Mouse (Mus musculus) layer of hippocampus, adult 2 months (tissue): ENCODE measurements around the gene Armcx5. TPM values are rescaled to one million over a fixed set of nuclear protein-coding genes. Genes with fewer than 3 reads are reported as not detected.
"Not testable (repeated sequence)": the region's sequence is repeated elsewhere in the genome, so short reads cannot be mapped to it uniquely, and the experiment has no call there.

Experiments
- DNase-seq, 2 experiments: peaks; one replicate each; pipeline ENCODE4 v3.0.0; 2022; ENCODE audit warnings: low spot score in 2 of 2
- H3K27ac ChIP-seq: fragments of 200-600 bp; 2 replicates; pipeline ENCODE4 v1.8.1; 2022
- H3K4me3 ChIP-seq: fragments of 200-600 bp; 2 replicates; pipeline ENCODE4 v1.8.1; 2022; ENCODE audit warnings: mild to moderate bottlenecking
- CTCF ChIP-seq: fragments of 200-600 bp; conservative IDR thresholded peaks from 2 replicates; pipeline ENCODE4 v1.8.1; 2022; ENCODE audit warnings: antibody characterized with exemption, mild to moderate bottlenecking, moderate library complexity
- long read RNA-seq, 2 experiments: library from polyadenylated mRNA; stranded (forward); transcript quantifications; one replicate each; pipeline ENCODE4 v2.0.0; 2021; ENCODE audit warnings: borderline mapping rate in 2 of 2
- total RNA-seq, 2 experiments: library from RNA; stranded (reverse); gene quantifications; 2 replicates each; pipeline ENCODE4 v1.2.3; 2021

The Armcx5 gene
- 10 to 100 TPM; 27.0 to 30.7 TPM for total RNA-seq
- long read RNA-seq, experiment 1, partial matches to known transcripts, result 0 of 5 reads
- long read RNA-seq, experiment 1, other reads (novel, unspliced or antisense), result 3 of 5 reads
- long read RNA-seq, experiment 2, partial matches to known transcripts, result 0 of 40 reads
- long read RNA-seq, experiment 2, other reads (novel, unspliced or antisense), result 35 of 40 reads

GRCm38 (mm10) chrX:135742304-135743055 is at the start of gene Armcx5, which contains the start of gene Gprasp1:
TSS of gene Armcx5 (plus strand) at chrX:135742733.
TSS of gene Gprasp1 (plus strand) at chrX:135742733.
- peak within 1 kb of the TSS; percentile 95 for H3K27ac ChIP-seq
- no peak for TF ChIP-seq CTCF
- DNase-seq, result peak; percentile 89
- H3K4me3 ChIP-seq, result peak within 1 kb of the TSS; percentile 79

- Histone ChIP-seq H3K4me3 (no peak within 1 kb of the TSS), H3K27ac (no peak within 1 kb of the TSS)
- no peak for DNase-seq
- no peak for TF ChIP-seq CTCF
These were observed 48.9 kb upstream of the Armcx5 start, which contains the start of gene Tcp11x2 for GRCm38 (mm10) chrX:135693633-135694032. TSS of gene Tcp11x2 (minus strand) at chrX:135693790.

- no peak for DNase-seq
- H3K27ac ChIP-seq, result no peak overlapping the region
- TF ChIP-seq CTCF, result no peak
- no peak overlapping the region for H3K4me3 ChIP-seq
These were observed 39.4 kb upstream of the Armcx5 start for GRCm38 (mm10) chrX:135703111-135703510.

- TF ChIP-seq CTCF, result peak; percentile 71
- DNase-seq, result no peak
These were observed 38.2 kb upstream of the Armcx5 start for GRCm38 (mm10) chrX:135704349-135704748.

GRCm38 (mm10) chrX:135712845-135713244 is 29.7 kb upstream of the Armcx5 start:
- Histone ChIP-seq H3K27ac (no peak overlapping the region), H3K4me3 (no peak overlapping the region)
- TF ChIP-seq CTCF, result no peak
- no peak for DNase-seq

More at GRCm38 (mm10) chrX:135704349-135704748, 38.2 kb upstream of the Armcx5 start:
- H3K27ac ChIP-seq, result peak overlapping the region; percentile 61
- no peak overlapping the region for H3K4me3 ChIP-seq

- DNase-seq, result no peak
- no peak for TF ChIP-seq CTCF
- H3K4me3 ChIP-seq, result no peak within 1 kb of the TSS
- H3K27ac ChIP-seq, result no peak within 1 kb of the TSS
These were observed 17.4 kb upstream of the Armcx5 start, which contains the start of gene Tmsb15a for GRCm38 (mm10) chrX:135725161-135725560. TSS of gene Tmsb15a (minus strand) at chrX:135725261.

GRCm38 (mm10) chrX:135738730-135739520 is 3.6 kb upstream of the Armcx5 start:
- Histone ChIP-seq H3K27ac (no peak overlapping the region), H3K4me3 (no peak overlapping the region)
- DNase-seq, result no peak
- TF ChIP-seq CTCF, result no peak

- Histone ChIP-seq H3K4me3 (peak overlapping the region; percentile 79), H3K27ac (peak overlapping the region; percentile 95)
- DNase-seq, result peak in 1 of 2 experiments; percentile 4
- TF ChIP-seq CTCF, result peak; percentile 43
These were observed 473 bp downstream of the Armcx5 start for GRCm38 (mm10) chrX:135743056-135743355.

GRCm38 (mm10) chrX:135745376-135745775 is 2.8 kb downstream of the Armcx5 start:
- H3K27ac ChIP-seq, H3K4me3 ChIP-seq, DNase-seq: not testable (repeated sequence)

GRCm38 (mm10) chrX:135752832-135753231 is 10.3 kb downstream of the Armcx5 start:
- peak; percentile 88 for TF ChIP-seq CTCF

GRCm38 (mm10) chrX:135761707-135762106 is 19.2 kb downstream of the Armcx5 start:
- H3K27ac ChIP-seq, result no peak overlapping the region
- no peak overlapping the region for H3K4me3 ChIP-seq
- peak in 1 of 2 experiments; percentile 15 for DNase-seq
- peak; percentile 77 for TF ChIP-seq CTCF

More at GRCm38 (mm10) chrX:135752832-135753231, 10.3 kb downstream of the Armcx5 start:
- Histone ChIP-seq H3K4me3 (no peak overlapping the region), H3K27ac (no peak overlapping the region)
- DNase-seq, result peak; percentile 51 to 79

GRCm38 (mm10) chrX:135768043-135768548 is 25.6 kb downstream of the Armcx5 start:
- no peak for DNase-seq
- no peak overlapping the region for H3K27ac ChIP-seq
- TF ChIP-seq CTCF, result no peak
- no peak overlapping the region for H3K4me3 ChIP-seq

- no peak overlapping the region for H3K27ac ChIP-seq
- DNase-seq, result no peak
- no peak overlapping the region for H3K4me3 ChIP-seq
- TF ChIP-seq CTCF, result no peak
These were observed 26.0 kb downstream of the Armcx5 start for GRCm38 (mm10) chrX:135768565-135768964.
